ENCODE assay signal across 8 mouse cellular contexts in genomic region chr15:79098868-79099267, GRCm38 (mm10). TPM values are rescaled to one million over a fixed set of nuclear protein-coding genes. Genes with fewer than 3 reads are reported as not detected.
DNase-seq lines count a peak whose midpoint lies in the region; ATAC-seq lines count a peak whose summit lies in the region.

No protein-coding gene starts in this region.

- no peak for ATAC-seq in embryonic facial prominence, embryonic 15.5 days (ENCODE audit: insufficient number of reproducible peaks, low FRiP score, low TSS enrichment, low read depth)
- ATAC-seq in liver, embryonic 16.5 days (ENCODE audit: low read depth), result peak; percentile 16; the same call in 1 of the 2 replicates

- H3K4me2 ChIP-seq in embryonic facial prominence, embryonic 15.5 days (replicated peaks), result no peak overlapping the region
- H3K4me2 ChIP-seq in liver, embryonic 16.5 days (ENCODE audit: low read depth, low read length), result no peak overlapping the region

- DNase-seq in ZHBTc4 (ENCODE audit: low read depth, low spot score), result peak; percentile 39
- DNase-seq in kidney, adult 11 months, result peak; percentile 77
- DNase-seq in spleen, postnatal 4 days (ENCODE audit: low spot score in 2 of 2), result no peak
- DNase-seq in gastrocnemius, postnatal 10 days, result no peak
- no peak for DNase-seq in cerebellum, adult 9-10 months
- no peak for DNase-seq in urinary bladder, postnatal 4 days (ENCODE audit: low spot score in 2 of 2)

- H3K9ac ChIP-seq in embryonic facial prominence, embryonic 15.5 days, result no peak overlapping the region
- no peak overlapping the region for H3K9ac ChIP-seq in liver, embryonic 16.5 days (ENCODE audit: low read depth, low read length)

- no peaks in the 10 kb centered on the region for H3K9me3 ChIP-seq in embryonic facial prominence, embryonic 15.5 days (replicated peaks)
- H3K9me3 ChIP-seq in liver, embryonic 16.5 days (replicated peaks; ENCODE audit: control insufficient read depth, low read length), result no peaks in the 10 kb centered on the region

- H3K27me3 ChIP-seq in embryonic facial prominence, embryonic 15.5 days, result no peaks in the 10 kb centered on the region
- H3K27me3 ChIP-seq in liver, embryonic 16.5 days (ENCODE audit: control insufficient read depth, insufficient read depth, low read depth, low read length), result no peaks in the 10 kb centered on the region

- H3K27ac ChIP-seq in embryonic facial prominence, embryonic 15.5 days (replicated peaks), result peak overlapping the region; percentile 88
- H3K27ac ChIP-seq in liver, embryonic 16.5 days (ENCODE audit: low read length), result no peak overlapping the region

- 53% methylated on average over 7 of the region's 7 CpGs for WGBS in embryonic facial prominence, embryonic 15.5 days
- 24% methylated on average over 7 of the region's 7 CpGs for WGBS in liver, embryonic 16.5 days (ENCODE audit: insufficient replicate concordance)

- H3K4me3 ChIP-seq in embryonic facial prominence, embryonic 15.5 days (replicated peaks), result no peak overlapping the region
- no peak overlapping the region for H3K4me3 ChIP-seq in liver, embryonic 16.5 days (ENCODE audit: low read depth, low read length)

- H3K36me3 ChIP-seq in embryonic facial prominence, embryonic 15.5 days, result peaks cover 17% of the 10 kb centered on the region
- H3K36me3 ChIP-seq in liver, embryonic 16.5 days (ENCODE audit: control insufficient read depth, insufficient read depth), result peaks cover 10% of the 10 kb centered on the region

- peaks cover 46% of the 10 kb centered on the region for H3K4me1 ChIP-seq in embryonic facial prominence, embryonic 15.5 days
- peaks cover 5% of the 10 kb centered on the region for H3K4me1 ChIP-seq in liver, embryonic 16.5 days (ENCODE audit: control insufficient read depth, low read depth, low read length)

RNA-seq across cellular contexts. Expression of gene Micall1, which starts 9.8 kb away (rescaled TPM):
- 16.8 and 17.3 TPM in 2 replicates for polyA plus RNA-seq in embryonic facial prominence, embryonic 15.5 days (2015; fragmentation: Nextera tagmentation; extraction: Ambion mirVana)
- 0.93 and 1.0 TPM in 2 replicates for polyA plus RNA-seq in liver, embryonic 16.5 days (2015; fragmentation: Nextera tagmentation; extraction: Ambion mirVana)
- 10 to 100 TPM; 17.4 to 20.4 TPM for total RNA-seq in gastrocnemius, postnatal 10 days (2021)

RNA-seq across cellular contexts. Expression of gene Eif3l, which starts 23.9 kb away (rescaled TPM):
- polyA plus RNA-seq in embryonic facial prominence, embryonic 15.5 days (2015; fragmentation: Nextera tagmentation; extraction: Ambion mirVana), result 197 and 205 TPM in 2 replicates
- 107 and 109 TPM in 2 replicates for polyA plus RNA-seq in liver, embryonic 16.5 days (2015; fragmentation: Nextera tagmentation; extraction: Ambion mirVana)
- 10 to 100 TPM; 80.0 to 86.2 TPM for total RNA-seq in gastrocnemius, postnatal 10 days (2021)

RNA-seq across cellular contexts. Expression of gene Ankrd54, which starts 36.2 kb away (rescaled TPM):
- 58.7 and 71.7 TPM in 2 replicates for polyA plus RNA-seq in embryonic facial prominence, embryonic 15.5 days (2015; fragmentation: Nextera tagmentation; extraction: Ambion mirVana)
- polyA plus RNA-seq in liver, embryonic 16.5 days (2015; fragmentation: Nextera tagmentation; extraction: Ambion mirVana), result 36.7 and 40.9 TPM in 2 replicates
- total RNA-seq in gastrocnemius, postnatal 10 days (2021), result 1 to 10 TPM; 6.1 to 8.6 TPM

RNA-seq across cellular contexts. Expression of gene Polr2f, which starts 41.9 kb away (rescaled TPM):
- polyA plus RNA-seq in embryonic facial prominence, embryonic 15.5 days (2015; fragmentation: Nextera tagmentation; extraction: Ambion mirVana), result 304 and 333 TPM in 2 replicates
- polyA plus RNA-seq in liver, embryonic 16.5 days (2015; fragmentation: Nextera tagmentation; extraction: Ambion mirVana), result 120 and 121 TPM in 2 replicates
- total RNA-seq in gastrocnemius, postnatal 10 days (2021), result 10 to 100 TPM; 73.5 to 80.9 TPM

RNA-seq across cellular contexts. Expression of gene 1700088E04Rik, which starts 42.2 kb away (rescaled TPM):
- polyA plus RNA-seq in embryonic facial prominence, embryonic 15.5 days (2015; fragmentation: Nextera tagmentation; extraction: Ambion mirVana), result 17.2 and 25.2 TPM in 2 replicates
- polyA plus RNA-seq in liver, embryonic 16.5 days (2015; fragmentation: Nextera tagmentation; extraction: Ambion mirVana), result 0.63 and 0.96 TPM in 2 replicates
- 1 to 10 TPM in 1 of 2 experiments, under 1 TPM in 1; 0.54 to 1.1 TPM for total RNA-seq in gastrocnemius, postnatal 10 days (2021)

Comparison
In these comparisons a context has a peak if more than half of its experiments do, and no peak if none do; other contexts are left out.
1. DNase-seq: peak in ZHBTc4 (single experiment) and kidney, adult 11 months (single experiment); none in spleen, postnatal 4 days (0 of 2), gastrocnemius, postnatal 10 days (single experiment), cerebellum, adult 9-10 months (single experiment) and urinary bladder, postnatal 4 days (0 of 2).